Mouse (Mus musculus) heart, embryonic 13.5 days (tissue): Measurements from ENCODE around the gene March4. TPM values are rescaled to one million over a fixed set of nuclear protein-coding genes. Genes with fewer than 3 reads are reported as not detected.

ENCODE experiments used
- ATAC-seq: fragments of 200-750 bp; cut with Nextera tagmentation; 2 replicates; pipeline ENCODE4 v1.8.0; 2017; ENCODE audit warnings: moderate TSS enrichment; ENCODE audit not compliant: insufficient number of reproducible peaks, low FRiP score, low TSS enrichment; ENCODE audit errors: extremely low read depth
- H3K27ac ChIP-seq: fragments of 300-500 bp; sonication (generic); replicated peaks from 2 replicates; pipeline ENCODE4 v1.5.1; 2015; ENCODE audit warnings: moderate library complexity, mild to moderate bottlenecking, inconsistent platforms
- H3K27me3 ChIP-seq: fragments of 300-500 bp; sonication (generic); replicated peaks from 2 replicates; pipeline ENCODE4 v1.6.1; 2015; ENCODE audit warnings: mild to moderate bottlenecking, inconsistent platforms
- H3K36me3 ChIP-seq: fragments of 300-500 bp; sonication (generic); 2 replicates; pipeline ENCODE4 v1.6.1; 2015; ENCODE audit warnings: mild to moderate bottlenecking, inconsistent platforms
- H3K4me1 ChIP-seq: fragments of 300-500 bp; sonication (generic); 2 replicates; pipeline ENCODE4 v1.6.1; 2015; ENCODE audit warnings: inconsistent platforms
- H3K4me2 ChIP-seq: fragments of 300-500 bp; sonication (generic); 2 replicates; pipeline ENCODE4 v1.6.1; 2015; ENCODE audit warnings: inconsistent platforms, mild to moderate bottlenecking, moderate library complexity
- H3K4me3 ChIP-seq: fragments of 300-500 bp; sonication (generic); 2 replicates; pipeline ENCODE4 v1.5.1; 2015; ENCODE audit warnings: moderate library complexity, mild to moderate bottlenecking, inconsistent platforms
- H3K9ac ChIP-seq: fragments of 300-500 bp; sonication (generic); 2 replicates; pipeline ENCODE4 v1.6.1; 2015; ENCODE audit warnings: inconsistent platforms, mild to moderate bottlenecking, moderate library complexity
- H3K9me3 ChIP-seq: fragments of 300-500 bp; sonication (generic); 2 replicates; pipeline ENCODE4 v1.6.1; 2016; ENCODE audit warnings: inconsistent platforms
- WGBS: fragments of 180-500 bp; shearing (Covaris S2); methylation state at CpG from one replicate; pipeline ENCODE4 v1.1.7; 2015; ENCODE audit warnings: mixed read lengths; 5-methylcytosine and 5-hydroxymethylcytosine counted together
- polyA plus RNA-seq: library from polyadenylated mRNA; unstranded; fragments of >200 nt; fragmentation: Nextera tagmentation; extraction: Ambion mirVana; gene quantifications from 2 replicates; pipeline ENCODE4 v1.2.1, GENCODE M21; 2015

March4 gene
- polyA plus RNA-seq, 1 experiment from 2014 or later, result not detected

DNA sequence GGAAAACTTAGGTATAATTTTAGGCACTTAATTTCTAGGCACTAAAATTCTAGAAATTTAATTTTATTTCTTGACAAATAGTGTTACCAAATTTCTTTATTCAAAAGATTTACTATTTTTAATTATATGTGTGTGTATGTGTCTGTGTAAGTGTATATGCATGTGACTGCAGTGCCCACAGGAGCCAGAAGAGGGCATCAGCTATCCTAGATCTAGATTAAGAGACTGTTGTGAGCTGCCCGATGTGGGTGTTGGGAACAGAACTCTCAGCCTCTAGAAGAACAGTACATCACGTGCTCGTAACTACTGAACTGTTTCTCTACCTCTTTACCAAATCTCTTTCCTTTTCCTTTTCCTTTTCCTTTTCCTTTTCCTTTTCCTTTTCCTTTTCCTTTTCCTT is 156.2 kb downstream of the March4 start:
- Histone ChIP-seq H3K27ac (no peak overlapping the region), H3K4me2 (no peak overlapping the region), H3K9me3 (no peaks in the 10 kb centered on the region), H3K4me3 (no peak overlapping the region), H3K9ac (no peak overlapping the region), H3K4me1 (no peaks in the 10 kb centered on the region), H3K27me3 (no peaks in the 10 kb centered on the region), H3K36me3 (peaks cover 22% of the 10 kb centered on the region)
- 93% methylated on average over 3 of the region's 3 CpGs for WGBS
- no peak for ATAC-seq

DNA sequence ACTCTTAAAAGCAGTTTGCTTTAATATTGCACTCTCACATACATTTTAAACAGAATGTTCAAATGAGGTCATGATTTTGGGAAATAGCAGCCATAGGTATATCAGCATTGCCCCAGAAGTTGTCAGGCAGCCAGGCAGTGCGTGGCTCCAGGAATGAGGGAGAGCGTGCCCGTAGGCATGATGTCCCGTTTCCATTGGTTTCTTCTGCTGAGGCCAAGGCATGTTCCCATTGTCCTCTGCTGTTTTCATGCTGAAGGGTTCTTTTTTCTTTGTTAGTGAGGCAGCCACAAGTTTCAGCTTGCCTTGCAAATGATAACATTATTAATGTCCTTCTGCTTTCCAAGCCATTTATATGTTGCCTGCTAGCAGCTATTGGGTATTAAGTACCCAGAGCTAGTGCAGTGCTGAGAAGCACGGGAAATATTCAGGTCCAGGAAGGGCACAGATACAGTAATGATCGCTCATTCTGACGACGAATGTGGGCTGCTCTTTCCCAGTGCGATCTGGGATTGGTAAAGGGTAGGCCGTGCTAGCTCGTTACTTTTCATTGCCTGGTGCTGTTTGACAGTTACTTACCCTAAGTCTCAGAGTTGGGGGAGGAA is 156.9 kb downstream of the March4 start:
- H3K4me3 ChIP-seq, result no peak overlapping the region
- H3K4me2 ChIP-seq, result no peak overlapping the region
- no peak overlapping the region for H3K27ac ChIP-seq
- no peak for ATAC-seq
- H3K9ac ChIP-seq, result no peak overlapping the region
- no peaks in the 10 kb centered on the region for H3K27me3 ChIP-seq
- no peaks in the 10 kb centered on the region for H3K9me3 ChIP-seq
- H3K36me3 ChIP-seq, result peaks cover 19% of the 10 kb centered on the region
- 90% methylated on average over 11 of the region's 11 CpGs for WGBS
- H3K4me1 ChIP-seq, result no peaks in the 10 kb centered on the region

DNA sequence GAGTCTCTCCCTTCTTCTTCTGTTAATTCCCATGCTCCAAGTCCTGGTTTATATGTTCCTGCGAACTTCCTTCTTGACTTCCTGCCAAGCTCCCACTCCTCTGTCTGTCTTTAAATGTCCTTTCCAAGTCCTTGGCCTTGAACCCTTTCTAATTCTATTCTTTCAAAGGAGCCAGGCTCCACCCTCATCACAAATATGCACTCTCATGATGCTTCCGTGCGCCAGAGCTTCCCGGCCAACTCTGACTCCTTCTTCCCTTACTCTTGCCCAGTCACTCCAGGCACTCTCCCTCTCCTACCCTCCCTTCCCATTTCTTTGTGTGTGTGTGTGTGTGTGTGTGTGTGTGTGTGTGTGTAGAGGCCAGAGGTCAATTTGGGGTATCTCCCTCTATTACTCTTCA is 158.6 kb downstream of the March4 start:
- H3K4me3 ChIP-seq, result no peak overlapping the region
- peaks cover 8% of the 10 kb centered on the region for H3K36me3 ChIP-seq
- H3K4me1 ChIP-seq, result no peaks in the 10 kb centered on the region
- H3K27me3 ChIP-seq, result no peaks in the 10 kb centered on the region
- no peak overlapping the region for H3K27ac ChIP-seq
- H3K9me3 ChIP-seq, result no peaks in the 10 kb centered on the region
- H3K4me2 ChIP-seq, result no peak overlapping the region
- WGBS, result 81% methylated on average over 4 of the region's 4 CpGs
- no peak for ATAC-seq
- no peak overlapping the region for H3K9ac ChIP-seq

Other genes starting within 250 kb of the March4 start
- gene Xrcc5, start 229.5 kb downstream of the March4 start, polyA plus RNA-seq, result 18.1 TPM in 2 replicates
- 13.9 and 15.0 TPM in 2 replicates for gene Smarcal1, start 46.3 kb upstream of the March4 start, polyA plus RNA-seq
- not detected in 2 replicates for gene Ankar, start 163.6 kb upstream of the March4 start, polyA plus RNA-seq
- 1,013 and 1,094 TPM in 2 replicates for gene Rpl37a, start 174.4 kb upstream of the March4 start, polyA plus RNA-seq